In genomic region chr11:97808093-97808492, GRCm38 (mm10) we compare ENCODE assay signal across 9 mouse cellular contexts. TPM values are rescaled to one million over a fixed set of nuclear protein-coding genes. Genes with fewer than 3 reads are reported as not detected.
DNase-seq lines count a peak whose midpoint lies in the region; ATAC-seq lines count a peak whose summit lies in the region.
"Had no signal": no experiment of that assay in that cellular context is flagged by ENCODE, and none has a peak within 500 bp of the region (broad histone marks: within the 10 kb centered on the region; RNA-seq: fewer than 3 reads in every experiment).

No protein-coding gene starts in this region.

- H3K36me3 ChIP-seq in heart, embryonic 16.5 days (ENCODE audit: control insufficient read depth, insufficient read depth), result no peaks in the 10 kb centered on the region; the same call in 1 of the 2 replicates
- H3K36me3 ChIP-seq in limb, embryonic 10.5 days, result peaks cover 62% of the 10 kb centered on the region

- no peak overlapping the region for H3K4me3 ChIP-seq in heart, embryonic 16.5 days (ENCODE audit: low read length)
- H3K4me3 ChIP-seq in limb, embryonic 10.5 days, result 0 out of 2 replicates have a peak overlapping the region, but pooled peaks have one; percentile 7

- DNase-seq in cerebellum, adult 9-10 months, result peak; percentile 51
- no peak for DNase-seq in cerebellum, adult 18-20 months
- DNase-seq in T-cell, adult 2 months (ENCODE audit: low spot score), result peak; percentile 66
- DNase-seq in limb, embryonic 10.5 days (ENCODE audit: low spot score), result no peak
- DNase-seq in retina, embryonic 14.5 days (ENCODE audit: low spot score), result peak; percentile 59
- DNase-seq in natural killer cell, adult 2 months (ENCODE audit: low spot score in 2 of 2), result no peak

- no peak for ATAC-seq in heart, embryonic 16.5 days (replicated peaks; ENCODE audit: extremely low read depth, insufficient read depth, low FRiP score)
- ATAC-seq in erythroid progenitor cell, adult 5-6 weeks (replicated peaks; ENCODE audit: low FRiP score, poor library complexity, severe bottlenecking), result no peak

- no peaks in the 10 kb centered on the region for H3K9me3 ChIP-seq in heart, embryonic 16.5 days (replicated peaks; ENCODE audit: control insufficient read depth, low read length)
- H3K9me3 ChIP-seq in limb, embryonic 10.5 days (replicated peaks), result no peaks in the 10 kb centered on the region

- peak overlapping the region; percentile 29; the same call in 1 of the 2 replicates for H3K4me2 ChIP-seq in heart, embryonic 16.5 days (ENCODE audit: low read depth, low read length)

- no peaks in the 10 kb centered on the region for H3K27me3 ChIP-seq in heart, embryonic 16.5 days (ENCODE audit: control insufficient read depth, insufficient read depth, low read length)
- no peaks in the 10 kb centered on the region for H3K27me3 ChIP-seq in limb, embryonic 10.5 days (ENCODE audit: low read depth, poor library complexity, severe bottlenecking)

- peak overlapping the region; percentile 28 for H3K9ac ChIP-seq in heart, embryonic 16.5 days (ENCODE audit: low read length)

- 51% methylated on average over 2 of the region's 2 CpGs for WGBS in heart, embryonic 16.5 days
- WGBS in limb, embryonic 10.5 days, result 67% methylated on average over 2 of the region's 2 CpGs

- peak overlapping the region; percentile 65 for H3K27ac ChIP-seq in heart, embryonic 16.5 days (ENCODE audit: low read length)
- H3K27ac ChIP-seq in limb, embryonic 10.5 days, result peak overlapping the region; percentile 59

- H3K4me1 ChIP-seq in heart, embryonic 16.5 days (ENCODE audit: control insufficient read depth, insufficient read depth, low read length), result peaks cover 89% of the 10 kb centered on the region
- peaks cover 92% of the 10 kb centered on the region for H3K4me1 ChIP-seq in limb, embryonic 10.5 days

RNA-seq across cellular contexts. Expression of gene Lasp1, which starts 9.3 kb away (rescaled TPM):
- 52.9 and 59.0 TPM in 2 replicates for polyA plus RNA-seq in heart, embryonic 16.5 days (2015; fragmentation: Nextera tagmentation; extraction: Ambion mirVana)
- polyA plus RNA-seq in limb, embryonic 10.5 days (2016; fragmentation: Nextera tagmentation; extraction: Ambion mirVana), result 90.0 and 110 TPM in 2 replicates
- total RNA-seq in erythroid progenitor cell, adult 5-6 weeks (2015; ENCODE audit: low replicate concordance), result 28.9 and 33.5 TPM in 2 replicates
- total RNA-seq in erythroid progenitor cell, adult 5-6 weeks (2017; ENCODE audit: low replicate concordance), result 14.8 and 57.0 TPM in 2 replicates

RNA-seq across cellular contexts. Expression of gene Rpl23, which starts 25.9 kb away (rescaled TPM):
- 299 and 310 TPM in 2 replicates for polyA plus RNA-seq in heart, embryonic 16.5 days (2015; fragmentation: Nextera tagmentation; extraction: Ambion mirVana)
- polyA plus RNA-seq in limb, embryonic 10.5 days (2016; fragmentation: Nextera tagmentation; extraction: Ambion mirVana), result 449 and 506 TPM in 2 replicates
- total RNA-seq in erythroid progenitor cell, adult 5-6 weeks (2015; ENCODE audit: low replicate concordance), result 324 and 337 TPM in 2 replicates
- 331 and 402 TPM in 2 replicates for total RNA-seq in erythroid progenitor cell, adult 5-6 weeks (2017; ENCODE audit: low replicate concordance)

RNA-seq across cellular contexts. Expression of gene 1700001P01Rik, which starts 32.4 kb away (rescaled TPM):
- 0.25 and 0.41 TPM in 2 replicates for polyA plus RNA-seq in heart, embryonic 16.5 days (2015; fragmentation: Nextera tagmentation; extraction: Ambion mirVana)
- polyA plus RNA-seq in limb, embryonic 10.5 days (2016; fragmentation: Nextera tagmentation; extraction: Ambion mirVana), result 0.43 and 0.74 TPM in 2 replicates
- not detected in 2 replicates for total RNA-seq in erythroid progenitor cell, adult 5-6 weeks (2015; ENCODE audit: low replicate concordance)
- total RNA-seq in erythroid progenitor cell, adult 5-6 weeks (2017; ENCODE audit: low replicate concordance), result not detected in 2 replicates
- total RNA-seq: hematopoietic stem cell, adult 5-6 weeks had no signal

RNA-seq across cellular contexts. Expression of gene B230217C12Rik, which starts 32.5 kb away (rescaled TPM):
- polyA plus RNA-seq in heart, embryonic 16.5 days (2015; fragmentation: Nextera tagmentation; extraction: Ambion mirVana), result 2.5 and 3.2 TPM in 2 replicates
- polyA plus RNA-seq in limb, embryonic 10.5 days (2016; fragmentation: Nextera tagmentation; extraction: Ambion mirVana), result 10.9 and 14.0 TPM in 2 replicates
- total RNA-seq in erythroid progenitor cell, adult 5-6 weeks (2015; ENCODE audit: low replicate concordance), result not detected in 2 replicates
- not detected in 2 replicates for total RNA-seq in erythroid progenitor cell, adult 5-6 weeks (2017; ENCODE audit: low replicate concordance)

RNA-seq across cellular contexts. Expression of gene Cwc25, which starts 41.7 kb away (rescaled TPM):
- polyA plus RNA-seq in heart, embryonic 16.5 days (2015; fragmentation: Nextera tagmentation; extraction: Ambion mirVana), result 10.7 and 12.5 TPM in 2 replicates
- polyA plus RNA-seq in limb, embryonic 10.5 days (2016; fragmentation: Nextera tagmentation; extraction: Ambion mirVana), result 17.8 and 21.6 TPM in 2 replicates
- 8.3 and 13.8 TPM in 2 replicates for total RNA-seq in erythroid progenitor cell, adult 5-6 weeks (2015; ENCODE audit: low replicate concordance)
- total RNA-seq in erythroid progenitor cell, adult 5-6 weeks (2017; ENCODE audit: low replicate concordance), result 8.8 and 19.1 TPM in 2 replicates

Comparison
In these comparisons a context has a peak if more than half of its experiments do, and no peak if none do; other contexts are left out.
1. DNase-seq: peak in cerebellum, adult 9-10 months (single experiment), T-cell, adult 2 months (single experiment) and retina, embryonic 14.5 days (single experiment); none in cerebellum, adult 18-20 months (0 of 2), limb, embryonic 10.5 days (single experiment) and natural killer cell, adult 2 months (0 of 2).